Mouse (Mus musculus): ENCODE data around the gene Dap. TPM values are rescaled to one million over a fixed set of nuclear protein-coding genes. Genes with fewer than 3 reads are reported as not detected.

Gene Dap
- polyA plus RNA-seq, 1 experiment from 2014 or later: 174 TPM

GRCm38 (mm10) chr15:31258693-31259439, 34.8 kb downstream of the Dap start:
- ChIA-PET CTCF (interaction anchor here (1.6 to 1.9 kb wide), 2 partner anchors 12 to 20 kb away, joined by 3 to 6 read pairs; no protein-coding TSS in a partner anchor), POLR2A (interaction anchor here (1.4 kb wide), 1 partner anchor 10 kb away, joined by 4 read pairs; no protein-coding TSS in a partner anchor)
- ATAC-seq (no peak), DNase-seq (ENCODE audit: low read depth, low spot score) (no peak)
- no peak for TF ChIP-seq CTCF (IDR thresholded peaks at IDR 0.05)
- in situ Hi-C loops (cut with MboI; ENCODE audit: low pct_unique_long_range_greater_than_20kb): loop anchor here (25.0 kb wide), 2 partner anchors 497 to 972 kb away; no protein-coding TSS in a partner anchor
- no peaks in the 10 kb centered on the region for H3K27me3 ChIP-seq

- in situ Hi-C loops (cut with MboI; ENCODE audit: low pct_unique_long_range_greater_than_20kb): loop anchor here (5.0 to 25.0 kb wide), 3 partner anchors 334 to 974 kb away; no protein-coding TSS in a partner anchor
- H3K27me3 ChIP-seq: no peaks in the 10 kb centered on the region
- no peak for TF ChIP-seq CTCF (IDR thresholded peaks at IDR 0.05)
- ChIA-PET POLR2A (no interaction called here), CTCF (interaction anchor here (1.6 kb wide), 1 partner anchor 17 kb away, joined by 4 read pairs; no protein-coding TSS in a partner anchor)
- ATAC-seq (no peak), DNase-seq (ENCODE audit: low read depth, low spot score) (no peak)
These were observed 37.0 kb downstream of the Dap start for GRCm38 (mm10) chr15:31261094-31261493.

DNA sequence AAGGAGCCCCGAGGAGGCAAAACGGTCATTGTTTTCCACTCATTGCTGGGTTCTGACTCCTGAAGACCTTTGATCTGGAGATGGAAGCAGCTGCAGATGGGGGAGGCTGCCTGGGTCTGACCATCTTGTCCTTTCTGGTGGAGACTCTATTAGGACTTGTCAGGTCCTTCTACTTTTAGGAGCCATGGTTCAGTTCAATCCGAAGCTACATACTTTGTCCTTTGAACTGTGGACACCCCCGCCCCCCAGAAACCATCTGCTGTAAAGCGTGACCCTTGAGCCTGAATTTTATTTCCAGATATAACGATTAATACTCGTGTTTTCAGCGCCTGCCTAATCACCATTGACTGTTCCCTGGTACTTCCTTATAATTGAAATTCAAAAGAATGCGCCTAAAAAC, 38.2 kb downstream of the Dap start:
- ATAC-seq (no peak), DNase-seq (ENCODE audit: low read depth, low spot score) (no peak)
- TF ChIP-seq CTCF (IDR thresholded peaks at IDR 0.05): no peak
- ChIA-PET POLR2A (interaction anchor here (0.6 kb wide), 1 partner anchor 200 kb away, joined by 4 read pairs; no protein-coding TSS in a partner anchor), CTCF (interaction anchor here (1.0 kb wide), 1 partner anchor 335 kb away, joined by 3 read pairs; no protein-coding TSS in a partner anchor)
- no peaks in the 10 kb centered on the region for H3K27me3 ChIP-seq
- in situ Hi-C loops (cut with MboI; ENCODE audit: low pct_unique_long_range_greater_than_20kb): loop anchor here (5.0 to 25.0 kb wide), 3 partner anchors 335 to 975 kb away; no protein-coding TSS in a partner anchor

DNA sequence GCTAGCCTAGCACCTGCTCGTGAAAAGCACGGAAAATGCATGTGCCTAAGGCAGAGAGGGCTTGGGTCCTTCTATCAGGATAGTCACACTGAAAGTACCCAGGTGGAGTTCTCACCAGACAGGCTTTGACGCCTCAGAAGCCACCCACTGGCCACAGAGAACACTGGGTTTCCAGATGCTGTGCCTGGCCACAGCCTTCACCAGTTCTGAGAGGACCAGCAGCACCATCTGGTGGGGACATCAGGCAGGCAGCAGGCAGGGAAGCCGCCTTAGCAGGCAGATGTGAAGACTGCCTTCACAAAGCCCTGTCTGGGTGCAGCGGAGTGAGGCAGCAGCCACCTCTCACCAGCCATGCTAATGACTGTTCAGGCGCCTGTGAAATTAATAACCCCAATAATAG, 40.7 kb downstream of the Dap start:
- DNase-seq (ENCODE audit: low read depth, low spot score) (peak; percentile 53), ATAC-seq (peak; percentile 96)
- CTCF ChIA-PET: interaction anchor here (0.7 to 3.0 kb wide), 8 partner anchors 10 to 340 kb away, joined by 3 to 11 read pairs (median 5); no protein-coding TSS in a partner anchor
- in situ Hi-C loops (cut with MboI; ENCODE audit: low pct_unique_long_range_greater_than_20kb): loop anchor here (5.0 to 25.0 kb wide), 3 partner anchors 338 to 978 kb away; no protein-coding TSS in a partner anchor
- no peaks in the 10 kb centered on the region for H3K27me3 ChIP-seq
- TF ChIP-seq CTCF (IDR thresholded peaks at IDR 0.05): peak; percentile 97
- POLR2A ChIA-PET: no interaction called here

DNA sequence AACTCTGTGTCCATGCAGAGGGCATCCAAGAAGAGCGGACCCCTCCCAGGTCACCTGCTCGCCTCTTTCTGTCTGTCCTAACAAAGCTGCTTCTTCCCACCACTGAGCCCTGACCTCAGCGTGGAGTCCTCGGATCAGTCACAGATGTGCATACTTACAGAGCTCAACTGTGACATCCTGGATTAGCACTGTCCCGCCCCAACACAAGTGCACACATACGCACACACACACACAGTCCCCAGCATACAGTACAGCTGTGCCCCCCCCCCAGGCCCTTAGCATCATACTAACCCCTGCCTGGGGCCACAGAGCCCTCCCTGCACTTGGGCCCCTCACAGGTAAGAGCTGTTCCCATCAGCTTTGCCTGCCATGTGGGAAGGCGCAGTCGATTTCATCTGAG, 41.3 kb downstream of the Dap start:
- TF ChIP-seq CTCF (IDR thresholded peaks at IDR 0.05): no peak
- in situ Hi-C loops (cut with MboI; ENCODE audit: low pct_unique_long_range_greater_than_20kb): loop anchor here (25.0 kb wide), 2 partner anchors 503 to 978 kb away; no protein-coding TSS in a partner anchor
- H3K27me3 ChIP-seq: no peaks in the 10 kb centered on the region
- ChIA-PET POLR2A (no interaction called here), CTCF (interaction anchor here (0.7 to 3.0 kb wide), 7 partner anchors 9 to 340 kb away, joined by 3 to 11 read pairs (median 5); no protein-coding TSS in a partner anchor)
- DNase-seq (ENCODE audit: low read depth, low spot score) (no peak), ATAC-seq (no peak)

DNA sequence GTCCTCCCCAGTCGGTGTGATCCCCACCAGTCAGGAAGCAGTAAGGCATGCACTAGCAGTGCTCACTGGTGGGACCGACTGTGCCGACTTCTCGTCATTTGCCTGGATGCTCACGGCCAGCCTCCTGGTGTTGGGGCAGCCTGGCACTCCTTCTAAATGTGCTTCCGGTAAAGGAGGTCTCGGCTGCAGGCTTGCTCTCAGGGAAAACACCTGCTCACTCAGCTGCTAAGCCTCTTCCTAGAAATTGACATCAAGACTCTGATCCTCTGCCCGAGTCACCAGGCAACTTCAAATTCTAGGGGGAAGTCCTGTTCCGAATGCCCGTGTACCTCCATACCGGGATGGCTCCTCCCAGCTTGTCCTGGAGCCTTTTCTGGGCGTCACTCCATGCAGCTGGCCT, 41.7 kb downstream of the Dap start:
- DNase-seq (ENCODE audit: low read depth, low spot score) (no peak), ATAC-seq (no peak)
- no peak for TF ChIP-seq CTCF (IDR thresholded peaks at IDR 0.05)
- no peaks in the 10 kb centered on the region for H3K27me3 ChIP-seq
- ChIA-PET CTCF (interaction anchor here (0.7 to 3.0 kb wide), 6 partner anchors 9 to 341 kb away, joined by 3 to 11 read pairs (median 5); no protein-coding TSS in a partner anchor), POLR2A (no interaction called here)
- in situ Hi-C loops (cut with MboI; ENCODE audit: low pct_unique_long_range_greater_than_20kb): loop anchor here (25.0 kb wide), 2 partner anchors 504 to 979 kb away; no protein-coding TSS in a partner anchor

- POLR2A ChIA-PET: no interaction called here
- TF ChIP-seq CTCF (IDR thresholded peaks at IDR 0.05): no peak
- ATAC-seq (no peak), DNase-seq (ENCODE audit: low read depth, low spot score) (no peak)
- H3K27me3 ChIP-seq: no peaks in the 10 kb centered on the region
- in situ Hi-C loops (cut with MboI; ENCODE audit: low pct_unique_long_range_greater_than_20kb): loop anchor here (25.0 kb wide), 2 partner anchors 506 to 981 kb away; no protein-coding TSS in a partner anchor
- CTCF ChIA-PET: no interaction called here
These were observed 44.0 kb downstream of the Dap start for GRCm38 (mm10) chr15:31268148-31268547.

GRCm38 (mm10) chr15:31269558-31269957, 45.4 kb downstream of the Dap start:
- ChIA-PET CTCF (no interaction called here), POLR2A (no interaction called here)
- in situ Hi-C loops (cut with MboI; ENCODE audit: low pct_unique_long_range_greater_than_20kb): loop anchor here (25.0 kb wide), 2 partner anchors 507 to 982 kb away; no protein-coding TSS in a partner anchor
- TF ChIP-seq CTCF (IDR thresholded peaks at IDR 0.05): no peak
- no peak for ATAC-seq
- DNase-seq (ENCODE audit: low read depth, low spot score): no peak
- no peaks in the 10 kb centered on the region for H3K27me3 ChIP-seq

DNA sequence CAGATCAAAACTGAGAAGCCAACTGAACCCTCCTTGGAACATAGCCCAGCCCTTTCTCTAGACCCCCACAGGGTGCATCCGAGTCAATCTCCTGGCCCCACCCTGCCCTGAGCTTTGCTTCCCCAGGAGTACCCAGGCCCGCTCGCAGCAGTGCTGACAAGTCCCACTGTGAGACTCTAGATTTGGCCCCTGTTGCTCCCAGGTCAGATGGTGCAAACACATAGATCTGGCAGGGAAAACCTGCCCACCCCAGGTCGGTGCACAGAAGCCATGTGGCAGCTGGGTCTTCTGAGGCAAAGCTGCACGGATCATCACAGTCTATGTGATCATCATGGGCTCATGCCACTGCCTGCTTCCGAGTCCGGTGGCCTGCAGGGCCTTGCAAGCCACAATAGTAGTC, 48.6 kb downstream of the Dap start:
- POLR2A ChIA-PET: no interaction called here
- DNase-seq (ENCODE audit: low read depth, low spot score): no peak
- no peak for TF ChIP-seq CTCF (IDR thresholded peaks at IDR 0.05)
- in situ Hi-C loops (cut with MboI; ENCODE audit: low pct_unique_long_range_greater_than_20kb): loop anchor here (25.0 kb wide), 2 partner anchors 510 to 985 kb away; no protein-coding TSS in a partner anchor
- ATAC-seq: no peak
- CTCF ChIA-PET: no interaction called here
- H3K27me3 ChIP-seq: no peaks in the 10 kb centered on the region

- ChIA-PET POLR2A (no interaction called here), CTCF (no interaction called here)
- no peak for DNase-seq (ENCODE audit: low read depth, low spot score)
- ATAC-seq: no peak
- no peak for TF ChIP-seq CTCF (IDR thresholded peaks at IDR 0.05)
- in situ Hi-C loops (cut with MboI; ENCODE audit: low pct_unique_long_range_greater_than_20kb): loop anchor here (25.0 kb wide), 2 partner anchors 511 to 986 kb away; no protein-coding TSS in a partner anchor
- no peaks in the 10 kb centered on the region for H3K27me3 ChIP-seq
These were observed 49.4 kb downstream of the Dap start for GRCm38 (mm10) chr15:31273509-31273908.

Measured in Patski (cell line).